Mouse (Mus musculus) lung, adult 2 months (tissue): ENCODE results near the gene Capn12. TPM values are rescaled to one million over a fixed set of nuclear protein-coding genes. Genes with fewer than 3 reads are reported as not detected.

Experiments
- DNase-seq: peaks from one replicate; pipeline ENCODE4 v3.0.0; 2022
- H3K4me1 ChIP-seq: fragments of 200-500 bp; 2 replicates; pipeline ENCODE4 v1.6.1; 2011; ENCODE audit warnings: low read length; ENCODE audit not compliant: control insufficient read depth, insufficient read depth
- H3K4me3 ChIP-seq: fragments of 200-500 bp; replicated peaks from 2 replicates; pipeline ENCODE3; 2011; ENCODE audit warnings: low read depth, mild to moderate bottlenecking, control low read depth, low read length; ENCODE audit errors: extremely low read depth
- CTCF ChIP-seq: fragments of 200-500 bp; IDR thresholded peaks from 2 replicates; pipeline ENCODE4 v1.5.1; 2011; ENCODE audit warnings: mild to moderate bottlenecking, low read length, control low read depth; ENCODE audit not compliant: insufficient read depth
- POLR2A ChIP-seq: fragments of 200-500 bp; IDR thresholded peaks from 2 replicates; pipeline ENCODE4 v1.6.1; 2011; ENCODE audit warnings: low read depth, mild to moderate bottlenecking, control low read depth, low read length, borderline replicate concordance; ENCODE audit errors: extremely low read depth
- WGBS: fragments of 180-500 bp; shearing (Covaris S2); methylation state at CpG from one replicate; pipeline ENCODE4 v1.1.7; 2018; 5-methylcytosine and 5-hydroxymethylcytosine counted together
- polyA plus RNA-seq: library from polyadenylated mRNA; depleted of rRNA; stranded (reverse); fragments of >200 nt; gene quantifications from 2 replicates; pipeline ENCODE4 v1.2.3, GENCODE M21; 2012

Capn12 gene
- polyA plus RNA-seq, 1 experiment: 1.3 TPM

DNA sequence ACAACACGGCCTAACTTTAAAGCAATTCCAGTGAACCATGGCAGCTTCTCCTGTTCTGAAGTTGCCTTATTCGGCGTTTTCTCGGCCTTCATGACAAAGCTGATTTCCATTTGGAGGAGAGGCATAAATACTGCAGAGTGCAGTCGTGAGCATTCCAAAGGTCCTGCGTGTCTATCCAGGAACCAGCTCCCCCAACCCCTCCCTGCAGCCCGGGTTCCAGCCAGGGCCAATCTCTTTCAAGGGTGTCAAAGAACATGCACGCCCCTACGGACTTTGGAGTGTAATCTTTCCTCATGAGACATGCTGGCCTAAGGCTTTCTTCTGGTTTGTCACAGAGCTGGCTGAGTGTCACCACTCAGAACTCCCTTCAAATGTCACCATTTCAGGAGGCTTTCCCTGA, 44.1 kb downstream of the Capn12 start:
- TF ChIP-seq POLR2A (no peak), CTCF (no peak)
- no peak for DNase-seq
- Histone ChIP-seq H3K4me1 (peaks cover 55% of the 10 kb centered on the region), H3K4me3 (no peak overlapping the region)
- WGBS: 18% methylated on average over 9 of the region's 9 CpGs

DNA sequence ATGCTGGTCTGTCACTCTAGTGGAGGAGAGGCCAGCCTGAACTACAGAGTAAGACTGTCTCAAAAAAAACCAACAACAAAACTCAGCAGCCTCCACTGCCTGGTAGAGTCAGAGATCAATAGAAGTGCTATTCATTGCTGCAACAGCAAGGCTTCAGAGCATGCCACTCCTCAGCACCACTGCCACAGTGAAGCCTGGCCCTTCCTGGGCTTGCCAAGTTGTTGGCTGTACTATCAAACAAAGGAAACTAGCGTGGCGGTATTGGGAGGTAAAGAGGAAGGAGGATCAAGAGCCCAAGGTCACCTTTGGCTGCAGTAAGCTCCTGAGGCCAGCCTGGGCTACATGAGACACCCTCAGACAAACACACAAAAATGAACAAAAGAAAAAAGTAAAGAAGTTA, 45.0 kb downstream of the Capn12 start:
- 27% methylated on average over 2 of the region's 2 CpGs for WGBS
- DNase-seq: no peak
- H3K4me3 ChIP-seq: no peak overlapping the region
- no peak for TF ChIP-seq CTCF
- no peak for TF ChIP-seq POLR2A
- H3K4me1 ChIP-seq: peaks cover 52% of the 10 kb centered on the region

DNA sequence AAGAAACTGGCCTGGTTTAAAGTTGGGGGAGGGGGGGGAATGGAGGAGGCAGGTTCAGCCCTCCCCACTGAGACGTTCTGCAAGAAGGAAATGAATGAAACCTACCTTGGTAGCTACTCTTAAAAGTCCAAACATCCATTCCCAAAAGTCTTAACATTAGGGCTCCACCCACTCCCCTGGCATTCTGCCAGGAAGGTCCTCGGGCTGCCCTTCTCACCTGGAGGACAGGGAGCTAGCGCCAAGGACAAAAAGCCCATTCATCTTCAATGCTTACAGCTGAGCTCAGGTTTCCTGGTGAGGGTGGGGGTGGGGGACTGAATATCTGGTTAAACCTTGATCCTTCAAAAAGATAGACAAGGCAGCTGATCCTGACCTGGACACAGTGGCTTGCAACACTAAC, 48.2 kb downstream of the Capn12 start:
- Histone ChIP-seq H3K4me1 (peaks cover 39% of the 10 kb centered on the region), H3K4me3 (no peak overlapping the region)
- WGBS: 25% methylated on average over 3 of the region's 3 CpGs
- DNase-seq: no peak
- TF ChIP-seq POLR2A: no peak
- no peak for TF ChIP-seq CTCF

DNA sequence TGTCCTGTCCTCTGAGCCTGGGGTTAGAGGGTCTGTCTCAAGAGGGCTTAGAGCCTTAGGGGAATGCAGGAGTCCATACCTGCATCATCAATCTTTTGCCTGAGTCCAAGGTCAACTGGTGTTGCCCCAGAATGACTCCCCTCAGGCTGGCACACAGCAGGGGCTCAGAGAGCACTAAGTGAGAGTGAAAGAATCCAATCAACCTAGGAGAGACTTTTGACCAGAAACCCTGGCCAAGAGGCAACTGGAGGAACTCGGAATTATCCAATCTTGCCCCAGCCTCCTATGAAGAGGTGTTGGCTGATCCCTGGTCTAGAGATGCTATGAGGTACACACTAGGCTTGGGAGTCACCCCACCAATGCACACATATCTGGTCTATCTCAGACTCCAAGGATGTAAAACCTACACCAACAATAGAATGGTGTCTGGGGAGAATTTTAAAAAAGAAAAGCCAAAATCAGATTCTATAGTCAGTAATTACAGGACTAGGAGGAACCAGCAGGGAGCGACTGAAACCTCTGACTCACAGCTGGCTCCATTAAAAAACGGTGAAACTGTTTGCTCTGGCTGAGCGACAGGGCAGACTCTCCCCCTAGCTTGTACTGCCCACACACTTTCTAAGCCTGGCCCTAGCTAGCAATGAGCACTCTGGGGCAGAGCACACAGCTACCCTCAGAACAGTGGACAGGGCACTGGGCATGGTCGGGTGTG, 49.3 kb downstream of the Capn12 start:
- peaks cover 34% of the 10 kb centered on the region for H3K4me1 ChIP-seq
- WGBS: 31% methylated on average over 5 of the region's 5 CpGs
- H3K4me3 ChIP-seq: no peak overlapping the region
- no peak for DNase-seq
- no peak for TF ChIP-seq CTCF
- TF ChIP-seq POLR2A: no peak

DNA sequence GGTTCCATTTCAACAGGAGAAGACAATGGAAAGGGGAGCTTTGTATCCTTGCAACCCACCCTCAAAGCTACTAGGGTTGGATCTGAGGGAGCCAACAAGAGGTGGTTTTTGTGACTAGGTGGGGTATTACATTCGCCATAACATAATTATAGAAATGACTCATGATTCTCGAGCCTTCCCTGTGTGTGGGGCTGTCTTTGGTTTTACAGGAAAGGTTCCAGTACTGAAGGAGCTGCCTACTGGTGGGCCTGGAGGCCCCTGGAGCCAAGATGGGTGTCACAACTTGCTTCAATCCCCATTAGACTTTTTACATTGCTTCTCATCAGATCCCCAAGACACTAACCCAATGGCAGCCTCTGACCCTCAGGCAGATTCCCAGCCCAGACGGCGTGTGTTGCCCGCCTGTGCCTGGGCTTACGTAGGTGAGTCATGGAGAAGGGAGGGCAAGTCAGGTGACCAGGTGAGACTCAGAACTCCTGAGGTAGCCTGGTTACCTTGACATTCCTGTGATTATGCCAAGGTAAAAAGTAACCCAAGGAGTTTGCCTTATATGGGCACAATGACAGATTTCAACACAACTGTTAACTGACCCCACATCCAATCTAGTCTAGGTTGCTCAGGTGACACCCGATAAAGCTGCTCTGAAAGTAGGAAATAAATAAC, 49.9 kb downstream of the Capn12 start:
- 67% methylated on average over 7 of the region's 7 CpGs for WGBS
- DNase-seq: no peak
- Histone ChIP-seq H3K4me3 (no peak overlapping the region), H3K4me1 (peaks cover 34% of the 10 kb centered on the region)
- TF ChIP-seq CTCF: no peak
- no peak; the same call in 1 of the 2 replicates for TF ChIP-seq POLR2A

DNA sequence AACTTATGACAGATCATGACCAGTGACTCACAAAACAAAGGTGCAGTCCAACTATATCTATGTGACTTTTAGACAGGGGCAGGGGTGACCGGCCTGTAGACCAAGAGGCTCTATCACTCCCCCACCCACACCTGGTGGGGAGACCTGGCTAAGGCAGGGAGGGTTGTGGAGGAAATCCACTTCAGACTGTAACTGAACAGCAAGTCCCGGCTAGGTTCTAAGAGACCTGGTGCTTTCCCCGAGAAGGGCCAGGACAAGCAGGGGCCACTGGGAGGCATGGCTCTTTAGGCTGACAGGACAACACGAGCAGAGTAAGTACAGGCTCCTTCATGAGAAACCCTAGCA, 50.4 kb downstream of the Capn12 start:
- H3K4me1 ChIP-seq: peaks cover 37% of the 10 kb centered on the region
- DNase-seq: no peak
- WGBS: 67% methylated on average over 4 of the region's 4 CpGs
- H3K4me3 ChIP-seq: no peak overlapping the region
- 0 out of 2 replicates have a peak, but pooled peaks have one; percentile 1 for TF ChIP-seq CTCF
- no peak for TF ChIP-seq POLR2A

DNA sequence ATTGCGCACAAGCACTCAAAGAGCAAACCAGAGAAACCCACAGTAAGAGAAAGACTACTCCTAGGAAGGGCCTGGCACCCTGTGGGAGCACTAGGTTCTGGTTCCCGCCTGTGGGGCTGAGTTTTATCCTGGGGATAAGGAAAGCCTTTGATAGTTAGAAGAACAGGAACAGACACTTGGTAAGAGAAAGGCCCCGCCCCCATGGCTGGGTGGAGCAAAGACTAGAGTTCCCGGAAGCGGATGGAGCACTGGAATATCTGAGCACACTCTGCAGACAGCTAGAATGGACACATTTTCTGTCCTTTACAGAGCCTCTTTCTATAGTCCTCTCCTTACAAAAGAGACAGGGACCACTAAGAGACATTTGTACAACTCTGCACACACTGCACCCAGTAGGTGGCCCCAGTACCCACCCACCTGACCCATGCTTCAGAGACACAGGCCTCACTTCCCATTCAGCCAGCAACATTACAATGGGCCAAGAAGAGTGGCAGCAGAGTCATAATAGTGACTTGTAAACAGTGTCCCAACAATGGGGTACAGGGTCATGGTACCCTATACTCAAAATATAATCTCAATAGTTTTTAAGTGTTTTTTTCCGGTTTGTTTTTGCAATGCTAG, 51.3 kb downstream of the Capn12 start:
- WGBS: 41% methylated on average over 6 of the region's 6 CpGs
- no peak for TF ChIP-seq CTCF
- no peak for TF ChIP-seq POLR2A
- peaks cover 46% of the 10 kb centered on the region for H3K4me1 ChIP-seq
- no peak overlapping the region for H3K4me3 ChIP-seq
- no peak for DNase-seq

DNA sequence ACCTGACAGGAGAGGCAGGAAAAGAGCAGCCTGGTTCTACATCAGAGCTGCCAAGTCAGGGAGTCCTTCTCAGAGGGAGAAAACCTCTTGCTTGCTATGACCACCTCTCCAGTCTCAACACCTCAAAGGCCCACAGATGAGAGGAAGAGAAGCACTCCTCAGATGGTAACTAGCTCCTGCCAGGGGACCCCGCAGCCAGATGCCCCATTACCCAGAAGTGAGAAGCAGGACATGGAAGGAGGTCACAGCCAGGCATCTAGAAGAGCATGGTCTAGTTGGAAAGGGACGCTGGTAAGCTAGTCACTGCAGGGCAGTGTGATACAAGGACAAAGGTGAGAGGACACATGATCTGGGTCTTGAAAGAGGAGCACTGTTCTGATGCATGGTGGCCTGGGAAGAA, 52.6 kb downstream of the Capn12 start:
- 86% methylated on average over 2 of the region's 2 CpGs for WGBS
- DNase-seq: no peak
- Histone ChIP-seq H3K4me3 (no peak overlapping the region), H3K4me1 (peaks cover 54% of the 10 kb centered on the region)
- TF ChIP-seq POLR2A: no peak
- no peak for TF ChIP-seq CTCF

DNA sequence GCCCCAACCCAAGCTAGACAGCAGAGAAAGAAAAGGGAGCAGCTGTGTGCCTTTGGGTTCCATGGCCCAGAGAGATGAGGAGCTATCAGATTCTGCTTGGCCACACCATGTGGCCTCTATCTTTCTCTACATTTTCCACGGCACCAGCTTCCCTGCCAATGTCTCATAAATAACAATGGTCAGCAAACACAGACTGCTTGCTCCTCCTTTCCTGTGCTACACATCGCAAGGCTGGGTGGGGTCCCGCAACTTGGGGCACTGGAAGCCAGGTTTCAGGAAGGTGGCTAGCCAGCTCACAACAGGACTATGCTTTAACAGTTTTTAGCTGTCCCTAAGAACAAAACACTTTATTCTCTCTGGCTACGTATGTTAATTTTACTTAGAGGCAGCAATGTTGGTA, 55.6 kb downstream of the Capn12 start:
- 30% methylated on average over 4 of the region's 4 CpGs for WGBS
- H3K4me3 ChIP-seq: no peak overlapping the region
- peaks cover 65% of the 10 kb centered on the region for H3K4me1 ChIP-seq
- DNase-seq: no peak
- TF ChIP-seq POLR2A (no peak), CTCF (no peak)
